Mouse (Mus musculus) midbrain, embryonic 10.5 days (tissue): ENCODE data around the gene 4930402F06Rik. TPM values are rescaled to one million over a fixed set of nuclear protein-coding genes. Genes with fewer than 3 reads are reported as not detected.
A peak's percentile ranks its signal among the peaks of the same experiment; 100 is the strongest.

Experiments used
- DNase-seq: peaks from one replicate; pipeline ENCODE4 v3.0.0-alpha.2; 2017; ENCODE audit warnings: low spot score
- H3K27ac ChIP-seq: fragments of 300-500 bp; sonication (generic); replicated peaks from 2 replicates; pipeline ENCODE4 v1.5.1; 2016; ENCODE audit warnings: mild to moderate bottlenecking
- H3K27me3 ChIP-seq: fragments of 300-500 bp; sonication (generic); 2 replicates; pipeline ENCODE4 v1.6.1; 2016; ENCODE audit warnings: low read depth, mild to moderate bottlenecking; ENCODE audit not compliant: poor library complexity, severe bottlenecking
- H3K36me3 ChIP-seq: fragments of 300-500 bp; sonication (generic); 2 replicates; pipeline ENCODE4 v1.6.1; 2016; ENCODE audit warnings: mild to moderate bottlenecking, moderate library complexity
- H3K4me1 ChIP-seq: fragments of 300-500 bp; sonication (generic); 2 replicates; pipeline ENCODE4 v1.6.1; 2016
- H3K4me3 ChIP-seq: fragments of 300-500 bp; sonication (generic); 2 replicates; pipeline ENCODE4 v1.5.1; 2016; ENCODE audit warnings: mild to moderate bottlenecking, moderate library complexity
- H3K9me3 ChIP-seq: fragments of 300-500 bp; sonication (generic); replicated peaks from 2 replicates; pipeline ENCODE4 v1.6.1; 2016; ENCODE audit warnings: mild to moderate bottlenecking
- WGBS: fragments of 180-500 bp; shearing (Covaris S2); methylation state at CpG from one replicate; pipeline ENCODE4 v1.1.7; 2016; 5-methylcytosine and 5-hydroxymethylcytosine counted together
- polyA plus RNA-seq: library from polyadenylated mRNA; unstranded; fragments of >200 nt; fragmentation: Nextera tagmentation; extraction: Ambion mirVana; gene quantifications from 2 replicates; pipeline ENCODE4 v1.2.1, GENCODE M21; 2016

The 4930402F06Rik gene
- polyA plus RNA-seq, 1 experiment from 2014 or later = not detected

- Histone ChIP-seq H3K4me1 (no peaks in the 10 kb centered on the region), H3K27me3 (no peaks in the 10 kb centered on the region), H3K36me3 (no peaks in the 10 kb centered on the region)
Observed at GRCm38 (mm10) chr2:35377600-35377999, 19.4 kb downstream of the 4930402F06Rik start.

GRCm38 (mm10) chr2:35373003-35373402 is 24.0 kb downstream of the 4930402F06Rik start:
- no peaks in the 10 kb centered on the region for H3K4me1 ChIP-seq
- 8% methylated on average over 3 of the region's 3 CpGs for WGBS
- H3K4me3 ChIP-seq = no peak overlapping the region
- no peaks in the 10 kb centered on the region for H3K36me3 ChIP-seq
- H3K27ac ChIP-seq = no peak overlapping the region
- DNase-seq = peak; percentile 27
- no peaks in the 10 kb centered on the region for H3K27me3 ChIP-seq
- H3K9me3 ChIP-seq = no peaks in the 10 kb centered on the region

More at GRCm38 (mm10) chr2:35377600-35377999, 19.4 kb downstream of the 4930402F06Rik start:
- WGBS = 82% methylated on average over 6 of the region's 6 CpGs
- no peaks in the 10 kb centered on the region for H3K9me3 ChIP-seq
- no peak overlapping the region for H3K27ac ChIP-seq
- no peak for DNase-seq
- H3K4me3 ChIP-seq = no peak overlapping the region

- no peaks in the 10 kb centered on the region for H3K36me3 ChIP-seq
- H3K4me3 ChIP-seq = no peak overlapping the region
- H3K27ac ChIP-seq = no peak overlapping the region
- H3K9me3 ChIP-seq = no peaks in the 10 kb centered on the region
- no peaks in the 10 kb centered on the region for H3K4me1 ChIP-seq
- H3K27me3 ChIP-seq = no peaks in the 10 kb centered on the region
- no peak for DNase-seq
Observed at GRCm38 (mm10) chr2:35370686-35371085, 26.3 kb downstream of the 4930402F06Rik start.

GRCm38 (mm10) chr2:35367629-35368028 is 29.3 kb downstream of the 4930402F06Rik start, which contains the start of gene 4930568D16Rik:
Gene 4930568D16Rik (minus strand): TSS chr2:35367729.
- H3K27me3 ChIP-seq = no peaks in the 10 kb centered on the region
- H3K4me3 ChIP-seq = no peak within 1 kb of the TSS
- no peaks in the 10 kb centered on the region for H3K36me3 ChIP-seq
- no peaks in the 10 kb centered on the region for H3K9me3 ChIP-seq
- 84% methylated on average over 2 of the region's 2 CpGs for WGBS
- no peaks in the 10 kb centered on the region for H3K4me1 ChIP-seq
- H3K27ac ChIP-seq = no peak within 1 kb of the TSS
- no peak for DNase-seq

GRCm38 (mm10) chr2:35349184-35349583 is 47.8 kb downstream of the 4930402F06Rik start:
- no peak for DNase-seq
- no peaks in the 10 kb centered on the region for H3K9me3 ChIP-seq
- H3K4me1 ChIP-seq = no peaks in the 10 kb centered on the region
- WGBS = 67% methylated on average over 5 of the region's 5 CpGs
- no peaks in the 10 kb centered on the region for H3K27me3 ChIP-seq
- H3K4me3 ChIP-seq = no peak overlapping the region
- H3K27ac ChIP-seq = no peak overlapping the region
- no peaks in the 10 kb centered on the region for H3K36me3 ChIP-seq

GRCm38 (mm10) chr2:35345984-35346383 is 51.0 kb downstream of the 4930402F06Rik start:
- no peaks in the 10 kb centered on the region for H3K4me1 ChIP-seq
- 72% methylated on average over 2 of the region's 2 CpGs for WGBS
- no peak overlapping the region for H3K27ac ChIP-seq
- H3K27me3 ChIP-seq = no peaks in the 10 kb centered on the region
- no peak for DNase-seq
- no peaks in the 10 kb centered on the region for H3K9me3 ChIP-seq
- H3K4me3 ChIP-seq = no peak overlapping the region
- no peaks in the 10 kb centered on the region for H3K36me3 ChIP-seq

GRCm38 (mm10) chr2:35342605-35343004 is 54.4 kb downstream of the 4930402F06Rik start:
- no peaks in the 10 kb centered on the region for H3K9me3 ChIP-seq
- no peaks in the 10 kb centered on the region for H3K27me3 ChIP-seq
- no peak overlapping the region for H3K27ac ChIP-seq
- no peaks in the 10 kb centered on the region for H3K36me3 ChIP-seq
- H3K4me3 ChIP-seq = no peak overlapping the region
- H3K4me1 ChIP-seq = no peaks in the 10 kb centered on the region
- 83% methylated on average over 3 of the region's 3 CpGs for WGBS
- DNase-seq = no peak

- H3K4me3 ChIP-seq = no peak overlapping the region
- no peaks in the 10 kb centered on the region for H3K9me3 ChIP-seq
- H3K27ac ChIP-seq = no peak overlapping the region
- H3K4me1 ChIP-seq = peaks cover 31% of the 10 kb centered on the region
- H3K27me3 ChIP-seq = peaks cover 20% of the 10 kb centered on the region
- DNase-seq = no peak
- no peaks in the 10 kb centered on the region for H3K36me3 ChIP-seq
- WGBS = 92% methylated on average over 6 of the region's 6 CpGs
Observed at GRCm38 (mm10) chr2:35338707-35339106, 58.3 kb downstream of the 4930402F06Rik start.

GRCm38 (mm10) chr2:35338036-35338435 is 58.9 kb downstream of the 4930402F06Rik start:
- Histone ChIP-seq H3K27me3 (peaks cover 20% of the 10 kb centered on the region), H3K36me3 (no peaks in the 10 kb centered on the region), H3K4me1 (peaks cover 31% of the 10 kb centered on the region), H3K9me3 (no peaks in the 10 kb centered on the region), H3K4me3 (no peak overlapping the region), H3K27ac (no peak overlapping the region)
- 87% methylated on average over 1 of the region's 1 CpGs for whole genome bisulfite sequencing
- DNase-seq = no peak

GRCm38 (mm10) chr2:35337419-35337818 is 59.6 kb downstream of the 4930402F06Rik start:
- peak overlapping the region; percentile 83 for H3K27ac ChIP-seq
- peak overlapping the region; percentile 72 for H3K4me3 ChIP-seq
- 46% methylated on average over 10 of the region's 10 CpGs for WGBS
- H3K36me3 ChIP-seq = no peaks in the 10 kb centered on the region
- H3K27me3 ChIP-seq = peaks cover 20% of the 10 kb centered on the region
- DNase-seq = no peak
- peaks cover 31% of the 10 kb centered on the region for H3K4me1 ChIP-seq
- no peaks in the 10 kb centered on the region for H3K9me3 ChIP-seq

- H3K27ac ChIP-seq = peak within 1 kb of the TSS; percentile 83
Observed at GRCm38 (mm10) chr2:35336388-35337280, 60.3 kb downstream of the 4930402F06Rik start, which contains the start of gene Stom. Gene Stom (minus strand): TSS chr2:35336976.

GRCm38 (mm10) chr2:35335620-35336019 is 61.4 kb downstream of the 4930402F06Rik start:
- Histone ChIP-seq H3K36me3 (no peaks in the 10 kb centered on the region), H3K27me3 (peaks cover 20% of the 10 kb centered on the region), H3K4me3 (peak overlapping the region; percentile 72), H3K9me3 (no peaks in the 10 kb centered on the region), H3K27ac (0 out of 2 replicates have a peak overlapping the region, but pooled peaks have one; percentile 83), H3K4me1 (peaks cover 31% of the 10 kb centered on the region)
- 8% methylated on average over 7 of the region's 7 CpGs for WGBS
- no peak for DNase-seq

More at GRCm38 (mm10) chr2:35336388-35337280, 60.3 kb downstream of the 4930402F06Rik start, which contains the start of gene Stom:
- WGBS = under 1% methylated on average over 45 of the region's 45 CpGs
- no peaks in the 10 kb centered on the region for H3K36me3 ChIP-seq
- H3K4me3 ChIP-seq = peak within 1 kb of the TSS; percentile 72
- H3K9me3 ChIP-seq = no peaks in the 10 kb centered on the region
- peaks cover 20% of the 10 kb centered on the region for H3K27me3 ChIP-seq
- peaks cover 31% of the 10 kb centered on the region for H3K4me1 ChIP-seq
- peak; percentile 99 for DNase-seq

GRCm38 (mm10) chr2:35333670-35334069 is 63.3 kb downstream of the 4930402F06Rik start:
- Histone ChIP-seq H3K9me3 (no peaks in the 10 kb centered on the region), H3K4me1 (peaks cover 31% of the 10 kb centered on the region), H3K27me3 (peaks cover 20% of the 10 kb centered on the region), H3K36me3 (no peaks in the 10 kb centered on the region), H3K4me3 (no peak overlapping the region), H3K27ac (no peak overlapping the region)
- no peak for DNase-seq
